Mouse (Mus musculus) forebrain, postnatal 0 days (tissue): ENCODE measurements around the gene Gpr3. TPM values are rescaled to one million over a fixed set of nuclear protein-coding genes. Genes with fewer than 3 reads are reported as not detected.
A peak's percentile ranks its signal among the peaks of the same experiment; 100 is the strongest.

Experiments
- ATAC-seq: fragments of 200-750 bp; cut with Nextera tagmentation; 2 replicates; pipeline ENCODE4 v1.8.0; 2017; ENCODE audit warnings: mild to moderate bottlenecking, moderate library complexity
- DNase-seq: peaks from one replicate; pipeline ENCODE4 v3.0.0-alpha.2; 2015
- H3K27ac ChIP-seq: fragments of 300-500 bp; sonication (generic); 2 replicates; pipeline ENCODE4 v1.5.1; 2014; ENCODE audit warnings: low read depth, mild to moderate bottlenecking, antibody characterized with exemption, low read length, moderate library complexity, mixed read lengths
- H3K27me3 ChIP-seq: fragments of 300-500 bp; sonication (generic); 2 replicates; pipeline ENCODE4 v1.6.1; 2014; ENCODE audit warnings: mild to moderate bottlenecking, low read length, mixed read lengths; ENCODE audit not compliant: insufficient read depth
- H3K36me3 ChIP-seq: fragments of 300-500 bp; sonication (generic); 2 replicates; pipeline ENCODE4 v1.6.1; 2014; ENCODE audit warnings: mild to moderate bottlenecking, moderate library complexity; ENCODE audit not compliant: insufficient read depth
- H3K4me1 ChIP-seq: fragments of 300-500 bp; sonication (generic); 2 replicates; pipeline ENCODE4 v1.6.1; 2014; ENCODE audit warnings: antibody characterized with exemption; ENCODE audit not compliant: insufficient read depth
- H3K4me2 ChIP-seq: fragments of 300-500 bp; sonication (generic); 2 replicates; pipeline ENCODE4 v1.6.1; 2014; ENCODE audit warnings: low read depth, mild to moderate bottlenecking, moderate library complexity
- H3K4me3 ChIP-seq: fragments of 300-500 bp; sonication (generic); 2 replicates; pipeline ENCODE4 v1.5.1; 2014; ENCODE audit warnings: low read depth, low read length, mixed read lengths
- H3K9ac ChIP-seq: fragments of 300-500 bp; sonication (generic); 2 replicates; pipeline ENCODE4 v1.6.1; 2014; ENCODE audit warnings: mild to moderate bottlenecking
- H3K9me3 ChIP-seq: fragments of 300-500 bp; sonication (generic); 2 replicates; pipeline ENCODE4 v1.6.1; 2016; ENCODE audit warnings: low read length
- CTCF ChIP-seq: sonication (generic); IDR thresholded peaks from 2 replicates; pipeline ENCODE4 v1.5.1; 2016; ENCODE audit warnings: antibody characterized with exemption, control low read depth, low read depth
- WGBS: fragments of 180-500 bp; shearing (Covaris S2); extraction: QIAGEN DNeasy Blood & Tissue Kit; methylation state at CpG from one replicate; pipeline ENCODE4 v1.1.7; 2014; 5-methylcytosine and 5-hydroxymethylcytosine counted together
- polyA plus RNA-seq: library from polyadenylated mRNA; unstranded; fragments of >200 nt; fragmentation: Nextera tagmentation; extraction: Ambion mirVana; gene quantifications from 2 replicates; pipeline ENCODE4 v1.2.1, GENCODE M21; 2015
- total RNA-seq: library from RNA; depleted of rRNA; stranded (reverse); fragments of >200 nt; gene quantifications from 2 replicates; pipeline ENCODE4 v1.2.3, GENCODE M21; 2014

Gene Gpr3
- total and polyA plus RNA-seq, 2 experiments from 2014 or later: 2.2 to 2.7 TPM

DNA sequence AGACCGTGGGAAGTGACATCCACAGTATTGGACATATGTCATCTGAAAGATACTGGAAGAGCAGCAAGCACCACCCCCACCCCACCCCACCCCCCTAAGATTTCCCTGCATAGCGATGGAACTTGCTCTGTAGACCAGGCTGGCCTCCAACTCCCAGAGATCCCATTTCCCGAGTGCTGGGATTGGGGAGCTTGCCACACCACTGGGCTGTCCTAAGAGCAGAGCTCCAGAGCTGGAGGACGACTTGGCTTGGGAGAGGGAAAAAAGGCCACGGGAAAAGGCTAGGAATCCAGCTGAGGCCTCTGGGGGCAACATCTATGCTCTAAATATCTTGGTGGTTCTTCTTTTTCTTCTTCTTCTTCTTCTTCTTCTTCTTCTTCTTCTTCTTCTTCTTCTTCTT lies 22.4 kb upstream of the Gpr3 start:
- DNase-seq (no peak), ATAC-seq (no peak)
- Histone ChIP-seq H3K27me3 (no peaks in the 10 kb centered on the region), H3K27ac (no peak overlapping the region), H3K9me3 (no peaks in the 10 kb centered on the region), H3K4me2 (no peak overlapping the region), H3K4me1 (no peaks in the 10 kb centered on the region), H3K9ac (no peak overlapping the region), H3K4me3 (no peak overlapping the region), H3K36me3 (no peaks in the 10 kb centered on the region)
- WGBS: 57% methylated on average over 5 of the region's 5 CpGs
- no peak for TF ChIP-seq CTCF

DNA sequence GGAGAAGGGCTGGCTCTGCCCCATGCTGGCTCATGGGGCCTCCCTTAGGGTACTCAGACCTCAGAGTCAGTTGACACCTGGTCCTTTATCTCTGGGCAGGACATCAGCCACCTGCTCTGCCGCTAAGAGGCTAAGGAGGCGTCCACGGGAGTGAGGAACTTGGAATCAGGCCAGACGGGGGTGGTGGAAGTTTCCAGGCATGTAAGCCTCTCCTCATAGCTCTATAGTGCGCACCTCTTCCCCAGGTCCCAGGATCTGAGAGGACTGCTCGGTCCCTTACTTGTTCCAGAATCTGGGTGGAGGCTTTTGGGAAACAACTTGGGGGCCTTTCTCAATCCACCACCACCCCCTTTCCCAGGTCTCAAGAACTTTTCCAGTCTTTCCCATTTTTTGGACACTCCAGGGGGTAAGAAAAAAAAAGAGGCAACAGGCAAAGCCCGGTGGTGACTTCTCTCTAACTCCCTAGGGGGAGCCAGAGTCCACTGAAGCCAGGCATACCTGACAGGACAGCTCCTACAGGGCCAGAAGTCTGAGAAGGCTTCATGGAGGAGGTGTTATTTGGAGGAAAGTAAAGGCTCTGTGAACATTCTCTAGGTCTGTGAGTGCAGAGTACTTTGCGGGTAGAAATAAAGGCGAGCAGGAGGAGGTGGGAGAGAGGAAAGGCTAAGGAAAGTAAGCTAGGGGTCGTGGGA lies 21.1 kb upstream of the Gpr3 start:
- 30% methylated on average over 10 of the region's 10 CpGs for WGBS
- no peaks in the 10 kb centered on the region for H3K4me1 ChIP-seq
- H3K4me2 ChIP-seq: no peak overlapping the region
- no peak for DNase-seq
- ATAC-seq: no peak
- no peak overlapping the region for H3K9ac ChIP-seq
- H3K4me3 ChIP-seq: no peak overlapping the region
- H3K9me3 ChIP-seq: no peaks in the 10 kb centered on the region
- no peak overlapping the region for H3K27ac ChIP-seq
- H3K27me3 ChIP-seq: no peaks in the 10 kb centered on the region
- H3K36me3 ChIP-seq: no peaks in the 10 kb centered on the region
- peak; percentile 26 for TF ChIP-seq CTCF

DNA sequence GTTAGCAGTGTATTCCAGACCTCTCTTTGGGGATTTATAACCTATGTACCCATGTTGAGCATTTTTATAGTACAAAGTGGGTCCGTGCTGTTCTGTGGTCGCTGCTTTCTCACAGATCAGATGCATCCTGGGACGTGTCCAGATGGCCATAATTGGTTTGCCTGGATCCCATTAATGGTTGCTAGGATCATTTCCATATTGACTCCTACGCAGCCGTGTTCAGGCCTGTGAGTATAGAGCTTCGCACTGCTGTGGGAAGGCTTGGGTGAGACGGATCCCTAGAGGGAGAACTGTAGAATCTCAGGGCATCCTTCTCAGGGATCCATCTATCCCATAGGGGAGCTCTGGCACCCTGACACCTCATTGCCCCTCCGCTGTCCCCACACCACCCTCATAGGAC lies 17.2 kb upstream of the Gpr3 start:
- Histone ChIP-seq H3K9me3 (no peaks in the 10 kb centered on the region), H3K36me3 (no peaks in the 10 kb centered on the region), H3K4me3 (no peak overlapping the region), H3K9ac (no peak overlapping the region), H3K4me1 (no peaks in the 10 kb centered on the region), H3K27me3 (no peaks in the 10 kb centered on the region), H3K27ac (no peak overlapping the region), H3K4me2 (no peak overlapping the region)
- WGBS: 67% methylated on average over 8 of the region's 8 CpGs
- no peak for TF ChIP-seq CTCF
- DNase-seq (no peak), ATAC-seq (no peak)

DNA sequence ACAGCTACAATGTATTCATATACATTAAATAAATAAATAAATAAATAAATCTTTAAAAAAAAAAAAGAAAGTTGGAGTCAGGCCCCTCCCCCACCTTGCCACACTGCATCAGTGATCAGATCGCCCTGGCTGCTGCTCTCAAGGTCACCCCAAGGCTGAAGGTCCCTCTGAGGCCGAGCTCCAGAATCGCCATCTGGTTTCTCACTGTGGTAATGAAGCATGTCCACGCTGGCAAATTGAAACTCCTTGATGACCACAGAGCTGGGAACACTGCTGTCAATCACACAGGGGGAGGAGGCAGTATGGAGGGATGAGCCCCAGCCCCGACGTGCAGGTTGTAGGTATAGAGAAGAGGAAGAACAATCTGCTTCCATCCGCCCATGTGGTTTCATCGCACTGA lies 15.3 kb upstream of the Gpr3 start:
- no peak overlapping the region for H3K27ac ChIP-seq
- H3K4me3 ChIP-seq: no peak overlapping the region
- H3K4me1 ChIP-seq: no peaks in the 10 kb centered on the region
- H3K27me3 ChIP-seq: no peaks in the 10 kb centered on the region
- WGBS: 74% methylated on average over 8 of the region's 8 CpGs
- H3K36me3 ChIP-seq: no peaks in the 10 kb centered on the region
- ATAC-seq (no peak), DNase-seq (no peak)
- no peak overlapping the region for H3K9ac ChIP-seq
- H3K4me2 ChIP-seq: no peak overlapping the region
- no peaks in the 10 kb centered on the region for H3K9me3 ChIP-seq
- TF ChIP-seq CTCF: no peak

DNA sequence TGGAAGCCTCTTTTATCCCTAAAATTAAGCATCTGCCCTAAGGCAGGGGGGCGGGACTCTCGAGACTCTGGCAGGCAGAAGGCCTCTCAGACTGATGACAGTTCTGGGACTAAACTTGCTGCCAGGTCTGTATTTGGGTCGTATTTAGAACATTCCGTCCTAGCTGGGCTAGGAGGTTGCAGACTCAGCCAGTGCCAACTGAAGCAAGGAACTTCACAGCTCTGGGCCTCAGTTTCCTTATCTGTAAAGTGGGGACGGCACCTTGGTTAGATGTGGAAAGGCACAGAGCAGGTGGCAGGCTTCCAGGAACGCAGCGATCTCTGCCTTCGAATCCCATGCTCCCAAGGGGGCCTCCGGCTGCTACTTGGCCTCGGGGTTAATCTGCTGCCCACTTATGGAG lies 13.7 kb upstream of the Gpr3 start:
- 82% methylated on average over 10 of the region's 10 CpGs for WGBS
- H3K4me3 ChIP-seq: no peak overlapping the region
- no peak for ATAC-seq
- DNase-seq: no peak
- no peaks in the 10 kb centered on the region for H3K36me3 ChIP-seq
- H3K9me3 ChIP-seq: no peaks in the 10 kb centered on the region
- H3K4me1 ChIP-seq: no peaks in the 10 kb centered on the region
- TF ChIP-seq CTCF: no peak
- H3K4me2 ChIP-seq: no peak overlapping the region
- H3K9ac ChIP-seq: no peak overlapping the region
- H3K27me3 ChIP-seq: no peaks in the 10 kb centered on the region
- H3K27ac ChIP-seq: no peak overlapping the region

DNA sequence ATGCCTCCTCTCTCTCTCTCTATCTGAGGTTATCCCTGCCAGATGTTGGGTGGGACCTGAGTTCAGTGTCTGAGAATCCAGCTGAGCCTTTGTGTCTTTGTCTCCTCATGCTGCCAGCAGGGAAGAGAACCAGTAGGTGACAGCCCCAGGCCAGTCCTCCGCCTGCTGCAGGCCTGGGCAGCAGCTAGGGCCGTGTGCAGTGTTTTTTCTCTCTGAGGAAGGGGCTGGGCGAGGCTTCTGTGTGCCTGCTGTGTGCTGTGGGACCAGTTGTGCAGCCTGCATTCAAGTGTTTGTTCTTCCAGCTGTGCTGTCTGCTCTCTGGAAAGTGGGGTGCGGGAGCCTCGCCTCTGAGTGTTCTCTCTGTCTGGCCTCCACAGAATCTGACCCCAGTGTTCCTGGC lies 11.5 kb upstream of the Gpr3 start:
- 0 out of 2 replicates have a peak, but pooled peaks cover 2% of the 10 kb centered on the region for H3K27me3 ChIP-seq
- WGBS: 56% methylated on average over 5 of the region's 5 CpGs
- H3K27ac ChIP-seq: no peak overlapping the region
- ATAC-seq (no peak), DNase-seq (no peak)
- H3K4me1 ChIP-seq: 0 out of 2 replicates have a peak, but pooled peaks cover 4% of the 10 kb centered on the region
- no peaks in the 10 kb centered on the region for H3K9me3 ChIP-seq
- TF ChIP-seq CTCF: no peak
- no peaks in the 10 kb centered on the region for H3K36me3 ChIP-seq
- H3K4me2 ChIP-seq: no peak overlapping the region
- no peak overlapping the region for H3K9ac ChIP-seq
- no peak overlapping the region for H3K4me3 ChIP-seq

DNA sequence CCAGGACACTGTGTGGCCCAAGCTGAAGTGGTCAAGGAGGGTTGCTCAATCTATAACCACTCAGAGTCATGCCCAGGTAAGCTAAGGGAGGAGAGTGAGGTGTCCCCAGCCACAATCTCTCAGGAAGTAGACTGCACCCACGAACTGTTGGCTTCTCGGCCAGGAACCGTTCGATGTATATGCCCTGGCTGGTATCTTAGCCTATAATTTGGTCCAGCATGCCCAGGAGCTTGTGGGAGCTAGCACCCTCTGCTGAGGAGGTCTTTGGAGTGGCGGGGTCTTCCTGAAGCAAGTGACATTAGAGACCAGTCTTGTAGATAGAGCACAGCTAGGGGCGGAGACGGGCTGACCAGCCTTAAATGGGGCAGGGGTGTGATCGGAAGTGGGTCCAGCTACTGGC lies 9.4 kb upstream of the Gpr3 start:
- Histone ChIP-seq H3K4me3 (no peak overlapping the region), H3K27ac (no peak overlapping the region), H3K9me3 (no peaks in the 10 kb centered on the region), H3K27me3 (0 out of 2 replicates have a peak, but pooled peaks cover 2% of the 10 kb centered on the region), H3K4me2 (no peak overlapping the region), H3K9ac (no peak overlapping the region), H3K4me1 (0 out of 2 replicates have a peak, but pooled peaks cover 4% of the 10 kb centered on the region), H3K36me3 (no peaks in the 10 kb centered on the region)
- no peak for ATAC-seq
- WGBS: 89% methylated on average over 8 of the region's 8 CpGs
- no peak for TF ChIP-seq CTCF
- no peak for DNase-seq
